Mouse (Mus musculus): Measurements from ENCODE around the gene Mrpl41.
"Not testable (repeated sequence)": the region's sequence is repeated elsewhere in the genome, so short reads cannot be mapped to it uniquely, and the experiment has no call there.

DNA sequence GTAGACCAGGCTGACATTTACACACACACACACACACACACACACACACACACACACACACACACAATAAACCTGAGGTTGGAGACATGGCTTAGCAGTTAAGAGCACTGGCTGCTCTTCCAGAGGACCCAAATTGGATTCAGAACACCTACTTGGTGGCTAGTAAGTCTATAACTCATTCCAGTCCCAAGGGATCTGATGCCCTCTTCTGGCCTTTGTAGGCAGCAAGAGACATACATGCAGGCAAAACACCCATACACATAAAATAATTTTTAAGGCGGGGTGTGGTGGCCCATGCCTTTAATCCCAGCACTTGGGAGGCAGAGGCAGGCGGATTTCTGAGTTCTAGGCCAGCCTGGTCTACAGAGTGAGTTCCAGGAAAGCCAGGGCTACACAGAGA lies 30.6 kb downstream of the Mrpl41 start:
- TF ChIP-seq CTCF (IDR thresholded peaks at IDR 0.05; ENCODE audit: control insufficient read depth, insufficient read depth, low read length); POLR2A (IDR thresholded peaks at IDR 0.05; ENCODE audit: borderline replicate concordance, control insufficient read depth, low read depth, low read length): not testable (repeated sequence)
